Mouse (Mus musculus) neural tube, embryonic 15.5 days (tissue): Measurements from ENCODE around the gene Zfp605. TPM values are rescaled to one million over a fixed set of nuclear protein-coding genes. Genes with fewer than 3 reads are reported as not detected.

ENCODE experiments used
- polyA plus RNA-seq: library from polyadenylated mRNA; unstranded; fragments of >200 nt; fragmentation: Nextera tagmentation; extraction: Ambion mirVana; gene quantifications from 2 replicates; pipeline ENCODE4 v1.2.1, GENCODE M21; 2015

Gene Zfp605
- polyA plus RNA-seq, 1 experiment from 2014 or later: 13.0 TPM

Other genes with a start within 250 kb of the Zfp605 start
- 0.56 and 0.68 TPM in 2 replicates for gene Gm15446, start 186.7 kb upstream of the Zfp605 start, polyA plus RNA-seq
- 22.4 and 26.0 TPM in 2 replicates for gene Zfp932, start 113.6 kb upstream of the Zfp605 start, polyA plus RNA-seq
- 3.2 and 4.6 TPM in 2 replicates for gene Gm17655, start 37.6 kb upstream of the Zfp605 start, polyA plus RNA-seq
- gene Gm35315, start 15.7 kb upstream of the Zfp605 start, polyA plus RNA-seq: 0.44 and 0.92 TPM in 2 replicates
- gene Plcxd1, start 10.1 kb upstream of the Zfp605 start, polyA plus RNA-seq: 6.4 and 7.5 TPM in 2 replicates
- 59.2 and 68.3 TPM in 2 replicates for gene Gtpbp6, start 1.9 kb upstream of the Zfp605 start, polyA plus RNA-seq
- gene Chfr, start 25.8 kb downstream of the Zfp605 start, polyA plus RNA-seq: 67.4 and 77.4 TPM in 2 replicates
- 20.1 and 23.6 TPM in 2 replicates for gene Golga3, start 66.6 kb downstream of the Zfp605 start, polyA plus RNA-seq
- 19.3 and 23.7 TPM in 2 replicates for gene Ankle2, start 120.9 kb downstream of the Zfp605 start, polyA plus RNA-seq
- 95.5 and 99.0 TPM in 2 replicates for gene Pgam5, start 159.8 kb downstream of the Zfp605 start, polyA plus RNA-seq
- 11.7 and 14.6 TPM in 2 replicates for gene Pxmp2, start 176.1 kb downstream of the Zfp605 start, polyA plus RNA-seq
- 6.1 and 10.9 TPM in 2 replicates for gene Pole, start 176.2 kb downstream of the Zfp605 start, polyA plus RNA-seq
- 9.8 and 11.3 TPM in 2 replicates for gene P2rx2, start 233.1 kb downstream of the Zfp605 start, polyA plus RNA-seq
- gene Lrcol1, start 234.6 kb downstream of the Zfp605 start, polyA plus RNA-seq: not detected in 2 replicates